Mouse (Mus musculus): Measurements from ENCODE around the gene Wt1. TPM values are rescaled to one million over a fixed set of nuclear protein-coding genes. Genes with fewer than 3 reads are reported as not detected.

Gene Wt1
- polyA plus RNA-seq (2014; fragmentation: Nextera tagmentation; extraction: Ambion mirVana): 108 and 164 TPM in 2 replicates

- under 1% methylated on average over 25 of the region's 25 CpGs for WGBS
- H3K4me3 ChIP-seq (ENCODE audit: low read length): peak within 1 kb of the TSS; percentile 80
- peak within 1 kb of the TSS; percentile 59 for H3K4me2 ChIP-seq (replicated peaks; ENCODE audit: low read depth, low read length)
- H3K27ac ChIP-seq (ENCODE audit: low read depth, low read length): peak within 1 kb of the TSS; percentile 95
- H3K27me3 ChIP-seq (ENCODE audit: control insufficient read depth, insufficient read depth, low read length): peaks cover 21% of the 10 kb centered on the region; the same call in 1 of the 2 replicates
- H3K9ac ChIP-seq (ENCODE audit: low read depth, low read length): peak within 1 kb of the TSS; percentile 97
- H3K36me3 ChIP-seq (ENCODE audit: control insufficient read depth, insufficient read depth, low read length): no peaks in the 10 kb centered on the region
- no peaks in the 10 kb centered on the region for H3K9me3 ChIP-seq (ENCODE audit: control insufficient read depth, low read length)
- ATAC-seq (ENCODE audit: low FRiP score, low TSS enrichment): peak; percentile 91
- peaks cover 15% of the 10 kb centered on the region; the same call in 1 of the 2 replicates for H3K4me1 ChIP-seq (ENCODE audit: control insufficient read depth, insufficient read depth, low read length)
Measured at GRCm38 (mm10) chr2:105126279-105126678, at the start of gene Wt1. Wt1 (plus strand) TSS chr2:105126529.

- Histone ChIP-seq H3K4me3 (ENCODE audit: low read length) (no peak overlapping the region), H3K36me3 (ENCODE audit: control insufficient read depth, insufficient read depth, low read length) (no peaks in the 10 kb centered on the region), H3K27me3 (ENCODE audit: control insufficient read depth, insufficient read depth, low read length) (no peaks in the 10 kb centered on the region), H3K9me3 (ENCODE audit: control insufficient read depth, low read length) (no peaks in the 10 kb centered on the region), H3K4me1 (ENCODE audit: control insufficient read depth, insufficient read depth, low read length) (peaks cover 18% of the 10 kb centered on the region; the same call in 1 of the 2 replicates), H3K9ac (ENCODE audit: low read depth, low read length) (no peak overlapping the region), H3K27ac (ENCODE audit: low read depth, low read length) (no peak overlapping the region), H3K4me2 (replicated peaks; ENCODE audit: low read depth, low read length) (no peak overlapping the region)
- 49% methylated on average over 7 of the region's 7 CpGs for WGBS
- peak; percentile 61; the same call in 1 of the 2 replicates for ATAC-seq (ENCODE audit: low FRiP score, low TSS enrichment)
Measured at GRCm38 (mm10) chr2:105077151-105077550, 49.2 kb upstream of the Wt1 start.

GRCm38 (mm10) chr2:105082256-105082790 lies 44.0 kb upstream of the Wt1 start:
- Histone ChIP-seq H3K4me1 (ENCODE audit: control insufficient read depth, insufficient read depth, low read length) (peaks cover 2% of the 10 kb centered on the region; the same call in 1 of the 2 replicates), H3K27me3 (ENCODE audit: control insufficient read depth, insufficient read depth, low read length) (no peaks in the 10 kb centered on the region), H3K27ac (ENCODE audit: low read depth, low read length) (no peak overlapping the region), H3K9ac (ENCODE audit: low read depth, low read length) (no peak overlapping the region), H3K4me2 (replicated peaks; ENCODE audit: low read depth, low read length) (no peak overlapping the region), H3K4me3 (ENCODE audit: low read length) (no peak overlapping the region), H3K36me3 (ENCODE audit: control insufficient read depth, insufficient read depth, low read length) (no peaks in the 10 kb centered on the region), H3K9me3 (ENCODE audit: control insufficient read depth, low read length) (no peaks in the 10 kb centered on the region)
- 45% methylated on average over 9 of the region's 9 CpGs for WGBS
- no peak for ATAC-seq (ENCODE audit: low FRiP score, low TSS enrichment)

- no peaks in the 10 kb centered on the region for H3K9me3 ChIP-seq (ENCODE audit: control insufficient read depth, low read length)
- H3K27ac ChIP-seq (ENCODE audit: low read depth, low read length): no peak overlapping the region
- no peaks in the 10 kb centered on the region for H3K36me3 ChIP-seq (ENCODE audit: control insufficient read depth, insufficient read depth, low read length)
- H3K4me1 ChIP-seq (ENCODE audit: control insufficient read depth, insufficient read depth, low read length): peaks cover 8% of the 10 kb centered on the region; the same call in 1 of the 2 replicates
- WGBS: 81% methylated on average over 4 of the region's 4 CpGs
- H3K4me3 ChIP-seq (ENCODE audit: low read length): no peak overlapping the region
- H3K27me3 ChIP-seq (ENCODE audit: control insufficient read depth, insufficient read depth, low read length): no peaks in the 10 kb centered on the region
- no peak overlapping the region for H3K4me2 ChIP-seq (replicated peaks; ENCODE audit: low read depth, low read length)
- no peak overlapping the region for H3K9ac ChIP-seq (ENCODE audit: low read depth, low read length)
- no peak for ATAC-seq (ENCODE audit: low FRiP score, low TSS enrichment)
Measured at GRCm38 (mm10) chr2:105084035-105084434, 42.3 kb upstream of the Wt1 start.

- H3K9me3 ChIP-seq (ENCODE audit: control insufficient read depth, low read length): no peaks in the 10 kb centered on the region
- no peak for ATAC-seq (ENCODE audit: low FRiP score, low TSS enrichment)
- peaks cover 23% of the 10 kb centered on the region for H3K4me1 ChIP-seq (ENCODE audit: control insufficient read depth, insufficient read depth, low read length)
- H3K9ac ChIP-seq (ENCODE audit: low read depth, low read length): no peak overlapping the region
- H3K36me3 ChIP-seq (ENCODE audit: control insufficient read depth, insufficient read depth, low read length): no peaks in the 10 kb centered on the region
- no peaks in the 10 kb centered on the region for H3K27me3 ChIP-seq (ENCODE audit: control insufficient read depth, insufficient read depth, low read length)
- 96% methylated on average over 3 of the region's 3 CpGs for WGBS
- no peak overlapping the region for H3K4me3 ChIP-seq (ENCODE audit: low read length)
- H3K27ac ChIP-seq (ENCODE audit: low read depth, low read length): no peak overlapping the region
- no peak overlapping the region for H3K4me2 ChIP-seq (replicated peaks; ENCODE audit: low read depth, low read length)
Measured at GRCm38 (mm10) chr2:105086081-105086480, 40.2 kb upstream of the Wt1 start.

GRCm38 (mm10) chr2:105088005-105088404 lies 38.3 kb upstream of the Wt1 start:
- Histone ChIP-seq H3K27ac (ENCODE audit: low read depth, low read length) (no peak overlapping the region), H3K4me3 (ENCODE audit: low read length) (no peak overlapping the region), H3K27me3 (ENCODE audit: control insufficient read depth, insufficient read depth, low read length) (no peaks in the 10 kb centered on the region), H3K4me1 (ENCODE audit: control insufficient read depth, insufficient read depth, low read length) (peaks cover 23% of the 10 kb centered on the region), H3K4me2 (replicated peaks; ENCODE audit: low read depth, low read length) (no peak overlapping the region), H3K36me3 (ENCODE audit: control insufficient read depth, insufficient read depth, low read length) (no peaks in the 10 kb centered on the region), H3K9ac (ENCODE audit: low read depth, low read length) (no peak overlapping the region), H3K9me3 (ENCODE audit: control insufficient read depth, low read length) (no peaks in the 10 kb centered on the region)
- ATAC-seq (ENCODE audit: low FRiP score, low TSS enrichment): no peak
- WGBS: 68% methylated on average over 3 of the region's 3 CpGs

GRCm38 (mm10) chr2:105089083-105089482 lies 37.2 kb upstream of the Wt1 start:
- Histone ChIP-seq H3K9ac (ENCODE audit: low read depth, low read length) (no peak overlapping the region), H3K27ac (ENCODE audit: low read depth, low read length) (peak overlapping the region; percentile 89), H3K4me2 (replicated peaks; ENCODE audit: low read depth, low read length) (no peak overlapping the region), H3K36me3 (ENCODE audit: control insufficient read depth, insufficient read depth, low read length) (no peaks in the 10 kb centered on the region), H3K4me3 (ENCODE audit: low read length) (no peak overlapping the region), H3K4me1 (ENCODE audit: control insufficient read depth, insufficient read depth, low read length) (peaks cover 23% of the 10 kb centered on the region), H3K27me3 (ENCODE audit: control insufficient read depth, insufficient read depth, low read length) (no peaks in the 10 kb centered on the region), H3K9me3 (ENCODE audit: control insufficient read depth, low read length) (no peaks in the 10 kb centered on the region)
- peak; percentile 47 for ATAC-seq (ENCODE audit: low FRiP score, low TSS enrichment)
- 32% methylated on average over 4 of the region's 4 CpGs for WGBS

- Histone ChIP-seq H3K4me1 (ENCODE audit: control insufficient read depth, insufficient read depth, low read length) (peaks cover 23% of the 10 kb centered on the region), H3K4me2 (replicated peaks; ENCODE audit: low read depth, low read length) (no peak overlapping the region), H3K27ac (ENCODE audit: low read depth, low read length) (peak overlapping the region; percentile 89), H3K36me3 (ENCODE audit: control insufficient read depth, insufficient read depth, low read length) (no peaks in the 10 kb centered on the region), H3K27me3 (ENCODE audit: control insufficient read depth, insufficient read depth, low read length) (no peaks in the 10 kb centered on the region), H3K4me3 (ENCODE audit: low read length) (no peak overlapping the region), H3K9me3 (ENCODE audit: control insufficient read depth, low read length) (no peaks in the 10 kb centered on the region), H3K9ac (ENCODE audit: low read depth, low read length) (no peak overlapping the region)
- WGBS: 23% methylated on average over 7 of the region's 7 CpGs
- ATAC-seq (ENCODE audit: low FRiP score, low TSS enrichment): peak; percentile 53; the same call in 1 of the 2 replicates
Measured at GRCm38 (mm10) chr2:105089581-105090508, 36.5 kb upstream of the Wt1 start.

GRCm38 (mm10) chr2:105090991-105091390 lies 35.3 kb upstream of the Wt1 start:
- Histone ChIP-seq H3K27ac (ENCODE audit: low read depth, low read length) (no peak overlapping the region), H3K9ac (ENCODE audit: low read depth, low read length) (no peak overlapping the region)
- no peak for ATAC-seq (ENCODE audit: low FRiP score, low TSS enrichment)

More at GRCm38 (mm10) chr2:105090991-105091390, 35.3 kb upstream of the Wt1 start:
- Histone ChIP-seq H3K4me2 (replicated peaks; ENCODE audit: low read depth, low read length) (no peak overlapping the region), H3K4me3 (ENCODE audit: low read length) (no peak overlapping the region), H3K36me3 (ENCODE audit: control insufficient read depth, insufficient read depth, low read length) (no peaks in the 10 kb centered on the region), H3K9me3 (ENCODE audit: control insufficient read depth, low read length) (no peaks in the 10 kb centered on the region), H3K27me3 (ENCODE audit: control insufficient read depth, insufficient read depth, low read length) (no peaks in the 10 kb centered on the region), H3K4me1 (ENCODE audit: control insufficient read depth, insufficient read depth, low read length) (peaks cover 23% of the 10 kb centered on the region)
- WGBS: 74% methylated on average over 5 of the region's 5 CpGs

Measured in kidney, embryonic 14.5 days (tissue).